Mouse (Mus musculus) MEL (cell line): ENCODE data around the gene Adamts2. TPM values are rescaled to one million over a fixed set of nuclear protein-coding genes. Genes with fewer than 3 reads are reported as not detected.

Source experiments
- DNase-seq: peaks from one replicate; pipeline ENCODE4 v3.0.0; 2011; ENCODE audit warnings: low read depth, low spot score
- H3K27ac ChIP-seq: 2 replicates; pipeline ENCODE4 v1.5.1; 2012; ENCODE audit warnings: low read depth, mild to moderate bottlenecking, control low read depth, low read length, moderate library complexity; ENCODE audit not compliant: control insufficient read depth
- H3K27me3 ChIP-seq, 2 experiments: fragments of 150-350 bp in 1 of 2; sonication (generic) in 1 of 2; 2 replicates each; pipeline ENCODE4 v1.6.1; 2012; ENCODE audit warnings: low read length in 2 of 2, mild to moderate bottlenecking in 2 of 2, improper control_type of control experiment in 1 of 2, moderate library complexity in 1 of 2; ENCODE audit not compliant: insufficient read depth in 2 of 2, control insufficient read depth in 1 of 2
- H3K36me3 ChIP-seq, 2 experiments: 2 replicates each; pipeline ENCODE4 v1.6.1; 2012 to 2014; ENCODE audit warnings: low read length in 2 of 2, improper control_type of control experiment in 1 of 2, inconsistent platforms in 1 of 2, mild to moderate bottlenecking in 1 of 2; ENCODE audit not compliant: insufficient read depth in 2 of 2, control insufficient read depth in 1 of 2
- H3K4me1 ChIP-seq, 2 experiments: fragments of 150-350 bp in 1 of 2; sonication (generic) in 1 of 2; 2 replicates each; pipeline ENCODE4 v1.6.1; 2012; ENCODE audit warnings: low read length in 2 of 2, improper control_type of control experiment in 1 of 2, mild to moderate bottlenecking in 1 of 2; ENCODE audit not compliant: insufficient read depth in 2 of 2, control insufficient read depth in 1 of 2
- H3K4me3 ChIP-seq, 2 experiments: fragments of 150-350 bp in 1 of 2; sonication (generic) in 1 of 2; 2 replicates each; pipeline ENCODE4 v1.5.1; 2012; ENCODE audit warnings: low read depth in 2 of 2, low read length in 2 of 2, mild to moderate bottlenecking in 2 of 2, moderate library complexity in 2 of 2, control low read depth in 1 of 2, improper control_type of control experiment in 1 of 2; ENCODE audit not compliant: control insufficient read depth in 1 of 2, insufficient read depth in 1 of 2
- H3K79me2 ChIP-seq: 2 replicates; pipeline ENCODE4 v1.6.1; 2012; ENCODE audit warnings: mild to moderate bottlenecking, low read length, moderate library complexity; ENCODE audit not compliant: control insufficient read depth, poor library complexity, insufficient read depth
- H3K9ac ChIP-seq: 2 replicates; pipeline ENCODE4 v1.6.1; 2012; ENCODE audit warnings: low read depth, mild to moderate bottlenecking, control low read depth, low read length, moderate library complexity; ENCODE audit not compliant: control insufficient read depth, poor library complexity, severe bottlenecking
- H3K9me3 ChIP-seq: fragments of 150-350 bp; sonication (generic); replicated peaks from 2 replicates; pipeline ENCODE4 v1.6.1; 2012; ENCODE audit warnings: mild to moderate bottlenecking, low read length, improper control_type of control experiment, moderate library complexity; ENCODE audit not compliant: insufficient read depth
- CHD1 ChIP-seq: IDR thresholded peaks from 2 replicates; pipeline ENCODE4 v1.6.1; 2012; ENCODE audit warnings: low read depth, mild to moderate bottlenecking, inconsistent platforms, low read length, improper control_type of control experiment
- CHD2 ChIP-seq: IDR thresholded peaks from 2 replicates; pipeline ENCODE4 v1.6.1; 2011; ENCODE audit warnings: low read length, improper control_type of control experiment
- E2F4 ChIP-seq: IDR thresholded peaks from 2 replicates; pipeline ENCODE4 v1.6.1; 2011; ENCODE audit warnings: low read depth, low read length, improper control_type of control experiment, borderline replicate concordance
- ELF1 ChIP-seq: IDR thresholded peaks from 2 replicates; pipeline ENCODE4 v1.6.1; 2014; ENCODE audit warnings: low read depth, mild to moderate bottlenecking, inconsistent platforms, low read length, improper control_type of control experiment, moderate library complexity
- HCFC1 ChIP-seq: IDR thresholded peaks from 2 replicates; pipeline ENCODE4 v1.6.1; 2012; ENCODE audit warnings: low read depth, mild to moderate bottlenecking, inconsistent platforms, low read length, improper control_type of control experiment, moderate library complexity
- KAT2A ChIP-seq: conservative IDR thresholded peaks from 2 replicates; pipeline ENCODE4 v1.6.1; 2012; ENCODE audit warnings: low read depth, low read length, improper control_type of control experiment, inconsistent platforms
- MAZ ChIP-seq: IDR thresholded peaks from 2 replicates; pipeline ENCODE4 v1.6.1; 2012; ENCODE audit warnings: low read depth, mild to moderate bottlenecking, inconsistent platforms, low read length, improper control_type of control experiment
- MXI1 ChIP-seq: IDR thresholded peaks from 2 replicates; pipeline ENCODE4 v1.6.1; 2011; ENCODE audit warnings: mild to moderate bottlenecking, low read depth, low read length, improper control_type of control experiment
- MYB ChIP-seq: IDR thresholded peaks from 2 replicates; pipeline ENCODE4 v1.6.1; 2011; ENCODE audit warnings: mild to moderate bottlenecking, low read depth, low read length, improper control_type of control experiment
- NELFE ChIP-seq: IDR thresholded peaks from 2 replicates; pipeline ENCODE4 v1.6.1; 2011; ENCODE audit warnings: low read depth, low read length, improper control_type of control experiment
- NRF1 ChIP-seq: IDR thresholded peaks from 2 replicates; pipeline ENCODE4 v1.6.1; 2014; ENCODE audit warnings: low read depth, mild to moderate bottlenecking, inconsistent platforms, low read length, improper control_type of control experiment, moderate library complexity; ENCODE audit not compliant: poor library complexity, insufficient read depth, severe bottlenecking
- POLR2AphosphoS2 ChIP-seq: IDR thresholded peaks from 2 replicates; pipeline ENCODE4 v1.6.1; 2011; ENCODE audit warnings: low read length, improper control_type of control experiment
- POLR2AphosphoS5 ChIP-seq: IDR thresholded peaks from 2 replicates; pipeline ENCODE4 v1.6.1; 2012; ENCODE audit warnings: low read depth, borderline replicate concordance, mild to moderate bottlenecking, inconsistent platforms, low read length, moderate library complexity, mixed read lengths
- RCOR1 ChIP-seq: IDR thresholded peaks from 2 replicates; pipeline ENCODE4 v1.6.1; 2012; ENCODE audit warnings: low read depth, mild to moderate bottlenecking, inconsistent platforms, low read length, improper control_type of control experiment
- TAL1 ChIP-seq: IDR thresholded peaks from 2 replicates; pipeline ENCODE4 v1.6.1; 2012; ENCODE audit warnings: mild to moderate bottlenecking, inconsistent platforms, low read length, moderate library complexity, mixed read lengths
- TBP ChIP-seq: IDR thresholded peaks from 2 replicates; pipeline ENCODE4 v1.8.0; 2011; ENCODE audit warnings: low read depth, low read length, improper control_type of control experiment
- TCF12 ChIP-seq: IDR thresholded peaks from 2 replicates; pipeline ENCODE4 v1.6.1; 2014; ENCODE audit warnings: low read depth, mild to moderate bottlenecking, inconsistent platforms, low read length, improper control_type of control experiment, moderate library complexity
- ZKSCAN1 ChIP-seq: IDR thresholded peaks from 2 replicates; pipeline ENCODE4 v1.6.1; 2012; ENCODE audit warnings: low read depth, mild to moderate bottlenecking, inconsistent platforms, low read length, improper control_type of control experiment, moderate library complexity
- ZMIZ1 ChIP-seq: IDR thresholded peaks from 2 replicates; pipeline ENCODE4 v1.6.1; 2012; ENCODE audit warnings: low read depth, mild to moderate bottlenecking, inconsistent platforms, low read length, improper control_type of control experiment, moderate library complexity
- ZNF384 ChIP-seq: IDR thresholded peaks from 2 replicates; pipeline ENCODE4 v1.6.1; 2012; ENCODE audit warnings: low read depth, mild to moderate bottlenecking, inconsistent platforms, low read length, improper control_type of control experiment
- polyA plus RNA-seq, 2 experiments: library from polyadenylated mRNA; stranded (reverse) in 1 of 2; unstranded in 1 of 2; fragments of >175 nt in 1 of 2; fragments of >200 nt in 1 of 2; gene quantifications; 2 replicates each; pipeline versions ENCODE4 v1.2.1 to v1.2.4; 2012; ENCODE audit warnings: low replicate concordance in 2 of 2, low read depth in 1 of 2; ENCODE audit not compliant: insufficient read length in 2 of 2, insufficient read depth in 1 of 2, missing spikeins in 1 of 2
- total RNA-seq: library from RNA; depleted of rRNA; stranded (reverse); fragments of 300-350 nt; gene quantifications from 2 replicates; pipeline ENCODE4 v1.2.3, GENCODE M21; 2012

Adamts2 gene
- total and polyA plus RNA-seq, 3 experiments, result not detected

DNA sequence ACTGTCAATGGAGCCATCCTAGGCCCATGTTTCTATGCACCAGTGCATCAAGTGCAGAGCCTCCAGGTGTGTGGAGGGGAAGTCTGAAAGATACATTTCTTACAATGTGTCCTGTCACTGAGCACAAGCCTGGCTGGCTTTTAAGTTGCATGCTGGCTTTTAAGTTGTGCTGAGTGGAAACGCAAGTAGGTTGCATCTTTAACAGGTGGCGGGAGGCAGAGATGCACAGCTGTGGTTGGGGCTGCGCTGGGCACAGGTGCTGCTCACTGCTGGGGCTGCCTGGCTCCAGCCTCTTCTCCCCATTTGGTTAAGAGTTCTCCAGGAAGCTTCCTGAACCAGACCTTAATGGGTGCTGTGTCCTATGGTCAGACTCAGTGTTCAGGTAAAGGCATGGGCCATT lies 21.9 kb downstream of the Adamts2 start:
- Histone ChIP-seq H3K9me3 (no peaks in the 10 kb centered on the region), H3K36me3 (no peaks in the 10 kb centered on the region), H3K4me1 (no peaks in the 10 kb centered on the region), H3K79me2 (no peaks in the 10 kb centered on the region), H3K27ac (no peak overlapping the region), H3K27me3 (no peaks in the 10 kb centered on the region), H3K4me3 (no peak overlapping the region), H3K9ac (no peak overlapping the region)
- TF ChIP-seq POLR2AphosphoS5 (no peak), E2F4 (no peak), RCOR1 (no peak), NELFE (no peak), TAL1 (no peak), CHD2 (no peak)
- no peak for DNase-seq

DNA sequence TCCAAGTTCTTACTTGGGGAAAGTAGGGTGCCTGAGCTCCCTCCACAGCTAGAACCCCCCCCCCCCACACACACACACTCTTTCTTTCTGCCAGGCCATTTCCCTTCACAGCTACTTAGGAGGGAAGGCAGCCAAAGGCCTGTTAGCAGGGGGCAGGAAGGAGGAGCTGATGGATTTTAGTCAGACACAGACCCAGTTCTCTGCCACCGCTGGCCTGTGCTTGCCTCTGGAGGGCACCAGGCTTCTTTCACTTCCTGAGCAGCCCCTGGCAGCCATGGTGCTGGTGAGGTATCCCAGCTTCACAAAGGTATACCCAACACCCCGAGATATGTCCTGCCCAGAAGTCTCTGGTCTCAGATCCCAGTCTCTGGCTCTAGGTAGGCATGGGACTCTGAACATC lies 22.4 kb downstream of the Adamts2 start:
- Histone ChIP-seq H3K4me1 (no peaks in the 10 kb centered on the region), H3K9me3 (no peaks in the 10 kb centered on the region)
- TF ChIP-seq KAT2A (no peak), ZMIZ1 (no peak), HCFC1 (no peak), MYB (no peak)
- TF ChIP-seq, all 39 proteins: peak for 0
- Histone ChIP-seq H3K4me3 (no peak overlapping the region), H3K27me3 (no peaks in the 10 kb centered on the region), H3K79me2 (no peaks in the 10 kb centered on the region), H3K27ac (no peak overlapping the region), H3K9ac (no peak overlapping the region), H3K36me3 (no peaks in the 10 kb centered on the region)
- no peak for DNase-seq

DNA sequence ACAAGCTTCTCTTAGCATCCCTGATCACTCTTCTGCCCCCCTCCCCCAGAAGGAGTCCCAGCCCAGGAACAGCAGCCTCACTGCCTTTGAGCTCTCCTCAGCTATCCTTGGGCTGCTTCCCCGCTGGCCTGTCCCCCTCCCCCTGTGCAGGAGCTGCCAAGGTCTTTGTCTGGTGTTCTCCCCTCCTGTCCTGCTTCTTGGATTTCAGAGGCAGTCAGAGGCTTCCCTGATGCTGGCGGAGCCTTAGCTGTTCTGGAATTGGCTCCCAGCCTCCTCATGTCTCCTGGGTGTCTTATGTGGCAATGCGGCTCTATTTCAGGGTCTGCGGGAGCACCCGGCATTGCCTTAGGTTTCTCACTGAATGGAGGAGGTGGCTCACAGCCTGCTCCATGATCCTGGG lies 22.8 kb downstream of the Adamts2 start:
- H3K4me1 ChIP-seq, result no peaks in the 10 kb centered on the region
- no peaks in the 10 kb centered on the region for H3K36me3 ChIP-seq
- H3K27me3 ChIP-seq, result no peaks in the 10 kb centered on the region
- TF ChIP-seq TBP (no peak), MXI1 (no peak), TCF12 (no peak), MYB (no peak), ZNF384 (no peak), NRF1 (no peak), MAZ (no peak), CHD1 (no peak), ZKSCAN1 (no peak), ZMIZ1 (no peak), ELF1 (no peak), E2F4 (no peak), POLR2AphosphoS2 (no peak)
- H3K9ac ChIP-seq, result no peak overlapping the region
- H3K79me2 ChIP-seq, result no peaks in the 10 kb centered on the region
- no peaks in the 10 kb centered on the region for H3K9me3 ChIP-seq
- DNase-seq, result no peak
- no peak overlapping the region for H3K4me3 ChIP-seq
- no peak overlapping the region for H3K27ac ChIP-seq
